Mouse (Mus musculus) MEL (cell line): ENCODE results near the gene Plekhg6. TPM values are rescaled to one million over a fixed set of nuclear protein-coding genes. Genes with fewer than 3 reads are reported as not detected.

Experiments
- DNase-seq: peaks from one replicate; pipeline ENCODE4 v3.0.0; 2011; ENCODE audit warnings: low read depth, low spot score
- H3K27ac ChIP-seq: 2 replicates; pipeline ENCODE4 v1.5.1; 2012; ENCODE audit warnings: low read depth, mild to moderate bottlenecking, control low read depth, low read length, moderate library complexity; ENCODE audit not compliant: control insufficient read depth
- H3K27me3 ChIP-seq, 2 experiments: fragments of 150-350 bp in 1 of 2; sonication (generic) in 1 of 2; 2 replicates each; pipeline ENCODE4 v1.6.1; 2012; ENCODE audit warnings: low read length in 2 of 2, mild to moderate bottlenecking in 2 of 2, improper control_type of control experiment in 1 of 2, moderate library complexity in 1 of 2; ENCODE audit not compliant: insufficient read depth in 2 of 2, control insufficient read depth in 1 of 2
- H3K36me3 ChIP-seq, 2 experiments: 2 replicates each; pipeline ENCODE4 v1.6.1; 2012 to 2014; ENCODE audit warnings: low read length in 2 of 2, improper control_type of control experiment in 1 of 2, inconsistent platforms in 1 of 2, mild to moderate bottlenecking in 1 of 2; ENCODE audit not compliant: insufficient read depth in 2 of 2, control insufficient read depth in 1 of 2
- H3K4me1 ChIP-seq, 2 experiments: fragments of 150-350 bp in 1 of 2; sonication (generic) in 1 of 2; 2 replicates each; pipeline ENCODE4 v1.6.1; 2012; ENCODE audit warnings: low read length in 2 of 2, improper control_type of control experiment in 1 of 2, mild to moderate bottlenecking in 1 of 2; ENCODE audit not compliant: insufficient read depth in 2 of 2, control insufficient read depth in 1 of 2
- H3K4me3 ChIP-seq, 2 experiments: fragments of 150-350 bp in 1 of 2; sonication (generic) in 1 of 2; 2 replicates each; pipeline ENCODE4 v1.5.1; 2012; ENCODE audit warnings: low read depth in 2 of 2, low read length in 2 of 2, mild to moderate bottlenecking in 2 of 2, moderate library complexity in 2 of 2, control low read depth in 1 of 2, improper control_type of control experiment in 1 of 2; ENCODE audit not compliant: control insufficient read depth in 1 of 2, insufficient read depth in 1 of 2
- H3K79me2 ChIP-seq: 2 replicates; pipeline ENCODE4 v1.6.1; 2012; ENCODE audit warnings: mild to moderate bottlenecking, low read length, moderate library complexity; ENCODE audit not compliant: control insufficient read depth, poor library complexity, insufficient read depth
- H3K9ac ChIP-seq: 2 replicates; pipeline ENCODE4 v1.6.1; 2012; ENCODE audit warnings: low read depth, mild to moderate bottlenecking, control low read depth, low read length, moderate library complexity; ENCODE audit not compliant: control insufficient read depth, poor library complexity, severe bottlenecking
- H3K9me3 ChIP-seq: fragments of 150-350 bp; sonication (generic); replicated peaks from 2 replicates; pipeline ENCODE4 v1.6.1; 2012; ENCODE audit warnings: mild to moderate bottlenecking, low read length, improper control_type of control experiment, moderate library complexity; ENCODE audit not compliant: insufficient read depth
- GATA1 ChIP-seq: IDR thresholded peaks from 2 replicates; pipeline ENCODE4 v1.6.1; 2011; ENCODE audit warnings: low read depth, low read length, improper control_type of control experiment
- HCFC1 ChIP-seq: IDR thresholded peaks from 2 replicates; pipeline ENCODE4 v1.6.1; 2012; ENCODE audit warnings: low read depth, mild to moderate bottlenecking, inconsistent platforms, low read length, improper control_type of control experiment, moderate library complexity
- MAFK ChIP-seq: IDR thresholded peaks from 2 replicates; pipeline ENCODE4 v1.6.1; 2011; ENCODE audit warnings: low read depth, mild to moderate bottlenecking, low read length, improper control_type of control experiment, borderline replicate concordance
- MAX ChIP-seq: IDR thresholded peaks from 2 replicates; pipeline ENCODE4 v1.6.1; 2011; ENCODE audit warnings: low read length, improper control_type of control experiment
- MXI1 ChIP-seq: IDR thresholded peaks from 2 replicates; pipeline ENCODE4 v1.6.1; 2011; ENCODE audit warnings: mild to moderate bottlenecking, low read depth, low read length, improper control_type of control experiment
- MYB ChIP-seq: IDR thresholded peaks from 2 replicates; pipeline ENCODE4 v1.6.1; 2011; ENCODE audit warnings: mild to moderate bottlenecking, low read depth, low read length, improper control_type of control experiment
- POLR2A ChIP-seq, 2 experiments: IDR thresholded peaks; 2 replicates each; pipeline ENCODE4 v1.6.1; 2011 to 2012; ENCODE audit warnings: low read length in 2 of 2, mild to moderate bottlenecking in 2 of 2, control low read depth in 1 of 2, improper control_type of control experiment in 1 of 2, low read depth in 1 of 2, moderate library complexity in 1 of 2; ENCODE audit not compliant: control insufficient read depth in 1 of 2, insufficient read depth in 1 of 2, poor library complexity in 1 of 2
- POLR2AphosphoS5 ChIP-seq: IDR thresholded peaks from 2 replicates; pipeline ENCODE4 v1.6.1; 2012; ENCODE audit warnings: low read depth, borderline replicate concordance, mild to moderate bottlenecking, inconsistent platforms, low read length, moderate library complexity, mixed read lengths
- RCOR1 ChIP-seq: IDR thresholded peaks from 2 replicates; pipeline ENCODE4 v1.6.1; 2012; ENCODE audit warnings: low read depth, mild to moderate bottlenecking, inconsistent platforms, low read length, improper control_type of control experiment
- TAL1 ChIP-seq: IDR thresholded peaks from 2 replicates; pipeline ENCODE4 v1.6.1; 2012; ENCODE audit warnings: mild to moderate bottlenecking, inconsistent platforms, low read length, moderate library complexity, mixed read lengths
- TBP ChIP-seq: IDR thresholded peaks from 2 replicates; pipeline ENCODE4 v1.8.0; 2011; ENCODE audit warnings: low read depth, low read length, improper control_type of control experiment
- TCF12 ChIP-seq: IDR thresholded peaks from 2 replicates; pipeline ENCODE4 v1.6.1; 2014; ENCODE audit warnings: low read depth, mild to moderate bottlenecking, inconsistent platforms, low read length, improper control_type of control experiment, moderate library complexity
- UBTF ChIP-seq: IDR thresholded peaks from 2 replicates; pipeline ENCODE4 v1.6.1; 2012; ENCODE audit warnings: low read depth, mild to moderate bottlenecking, inconsistent platforms, low read length, improper control_type of control experiment, moderate library complexity, borderline replicate concordance; ENCODE audit not compliant: insufficient read depth
- USF1 ChIP-seq: IDR thresholded peaks from 2 replicates; pipeline ENCODE4 v1.6.1; 2014; ENCODE audit warnings: low read depth, mild to moderate bottlenecking, inconsistent platforms, low read length, improper control_type of control experiment, moderate library complexity
- USF2 ChIP-seq, 2 experiments: IDR thresholded peaks; 2 replicates each; pipeline ENCODE4 v1.6.1; 2011 to 2012; ENCODE audit warnings: improper control_type of control experiment in 2 of 2, low read length in 2 of 2, borderline replicate concordance in 1 of 2, inconsistent platforms in 1 of 2, low read depth in 1 of 2, mild to moderate bottlenecking in 1 of 2; ENCODE audit not compliant: insufficient read depth in 1 of 2
- ZKSCAN1 ChIP-seq: IDR thresholded peaks from 2 replicates; pipeline ENCODE4 v1.6.1; 2012; ENCODE audit warnings: low read depth, mild to moderate bottlenecking, inconsistent platforms, low read length, improper control_type of control experiment, moderate library complexity
- ZMIZ1 ChIP-seq: IDR thresholded peaks from 2 replicates; pipeline ENCODE4 v1.6.1; 2012; ENCODE audit warnings: low read depth, mild to moderate bottlenecking, inconsistent platforms, low read length, improper control_type of control experiment, moderate library complexity
- ZNF384 ChIP-seq: IDR thresholded peaks from 2 replicates; pipeline ENCODE4 v1.6.1; 2012; ENCODE audit warnings: low read depth, mild to moderate bottlenecking, inconsistent platforms, low read length, improper control_type of control experiment
- polyA plus RNA-seq, 2 experiments: library from polyadenylated mRNA; stranded (reverse) in 1 of 2; unstranded in 1 of 2; fragments of >175 nt in 1 of 2; fragments of >200 nt in 1 of 2; gene quantifications; 2 replicates each; pipeline versions ENCODE4 v1.2.1 to v1.2.4; 2012; ENCODE audit warnings: low replicate concordance in 2 of 2, low read depth in 1 of 2; ENCODE audit not compliant: insufficient read length in 2 of 2, insufficient read depth in 1 of 2, missing spikeins in 1 of 2
- total RNA-seq: library from RNA; depleted of rRNA; stranded (reverse); fragments of 300-350 nt; gene quantifications from 2 replicates; pipeline ENCODE4 v1.2.3, GENCODE M21; 2012

Gene Plekhg6
- total and polyA plus RNA-seq, 3 experiments: 0.13 TPM; not detected in 2

DNA sequence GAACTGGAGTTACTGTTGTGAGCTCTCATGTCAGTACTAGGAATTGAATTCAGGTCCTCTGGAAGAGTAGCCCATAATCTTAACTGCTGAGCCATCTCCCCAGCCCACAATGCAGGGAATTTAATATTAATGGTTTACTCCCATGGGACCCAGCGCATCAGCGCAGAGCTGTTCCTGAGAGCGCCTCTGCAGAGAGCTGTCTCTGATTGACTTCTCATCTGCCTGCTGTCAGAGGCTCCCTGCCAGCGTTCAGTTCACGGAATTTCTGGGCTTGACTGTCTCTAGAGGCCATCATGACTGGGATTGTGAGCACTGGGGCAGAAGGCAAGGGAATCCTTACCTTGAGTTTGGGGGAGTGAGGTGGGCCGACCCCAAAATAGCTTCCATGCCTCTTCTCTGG lies 3.6 kb downstream of the Plekhg6 start:
- Histone ChIP-seq H3K4me1 (no peaks in the 10 kb centered on the region), H3K9me3 (no peaks in the 10 kb centered on the region), H3K27me3 (peaks cover 2% of the 10 kb centered on the region in 2 experiments; a peak in 3 of 4 replicates)

DNA sequence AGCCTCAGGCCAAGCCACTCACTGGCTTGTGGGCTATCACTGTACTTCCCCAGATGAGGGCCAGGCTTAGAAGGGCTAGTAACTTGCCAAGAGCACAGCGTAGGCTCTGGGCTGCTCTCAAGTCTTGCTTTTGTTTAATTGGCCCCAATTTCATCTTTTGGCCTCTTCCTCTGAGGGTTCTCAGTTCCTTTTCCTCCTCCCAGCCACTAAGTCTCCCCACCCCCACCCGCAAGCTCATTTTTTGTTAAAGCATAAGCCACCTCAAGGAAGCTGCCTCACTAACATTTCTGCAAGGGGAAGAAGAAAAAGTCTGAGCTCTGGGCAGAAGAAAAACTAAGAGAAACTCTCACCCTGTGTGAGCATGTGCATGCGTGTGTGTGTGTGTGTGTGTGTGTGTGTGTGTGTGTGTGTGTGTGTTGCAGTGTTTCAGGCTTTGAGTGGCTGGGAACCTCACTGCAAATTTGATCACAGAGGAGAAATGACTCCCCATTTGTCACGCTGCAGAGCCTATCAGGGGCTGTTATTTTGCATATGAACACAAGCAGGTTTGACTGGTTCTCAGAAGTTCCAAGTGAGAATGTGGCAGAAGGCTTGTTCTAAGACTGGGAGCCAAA lies 12.7 kb downstream of the Plekhg6 start:
- Histone ChIP-seq H3K4me3 (no peak overlapping the region), H3K9ac (no peak overlapping the region), H3K79me2 (no peaks in the 10 kb centered on the region), H3K4me1 (peaks cover 2 to 3% of the 10 kb centered on the region in 2 experiments; a peak in 1 of 4 replicates), H3K9me3 (no peaks in the 10 kb centered on the region), H3K27me3 (peaks cover 3 to 6% of the 10 kb centered on the region in 2 experiments; a peak in 2 of 4 replicates), H3K27ac (no peak overlapping the region)
- peak; percentile 27 for DNase-seq
- TF ChIP-seq UBTF: no peak
- no peak for TF ChIP-seq MAX
- no peak for TF ChIP-seq GATA1
- no peak for TF ChIP-seq TBP
- TF ChIP-seq USF2 (IDR thresholded peaks at IDR 0.05; ENCODE audit: borderline replicate concordance in 1 of 2, insufficient read depth in 1 of 2, low read depth in 1 of 2, low read length in 2 of 2): no peak
- TF ChIP-seq ZNF384: no peak
- TF ChIP-seq TCF12: no peak
- no peak for TF ChIP-seq ZKSCAN1
- no peak for TF ChIP-seq MXI1
- no peak for TF ChIP-seq RCOR1
- TF ChIP-seq MAFK: no peak
- no peak for TF ChIP-seq HCFC1
- no peak for TF ChIP-seq MYB
- no peak for TF ChIP-seq POLR2A (IDR thresholded peaks at IDR 0.05; ENCODE audit: control insufficient read depth in 1 of 2, insufficient read depth in 1 of 2, low read depth in 1 of 2, low read length in 2 of 2, poor library complexity in 1 of 2)
- no peak for TF ChIP-seq TAL1
- TF ChIP-seq ZMIZ1: no peak
- TF ChIP-seq POLR2AphosphoS5: no peak
- TF ChIP-seq, all 39 proteins: peak for 0
- H3K36me3 ChIP-seq: no peaks in the 10 kb centered on the region

More for the DNA sequence above, 3.6 kb downstream of the Plekhg6 start:
- Histone ChIP-seq H3K79me2 (no peaks in the 10 kb centered on the region), H3K9ac (no peak overlapping the region), H3K36me3 (no peaks in the 10 kb centered on the region), H3K27ac (no peak overlapping the region)
- no peak for DNase-seq
- TF ChIP-seq TBP (no peak), TAL1 (no peak), USF1 (no peak)
- TF ChIP-seq, all 39 proteins: peak for 0
- no peak overlapping the region for H3K4me3 ChIP-seq
